Mouse (Mus musculus) mouse embryonic stem cell (cell line): ENCODE results near the gene Olfr312.

Source experiments
- in situ Hi-C, 2 experiments: fragments of 300-500 bp; cut with MboI; formaldehyde crosslinking; loops; 1 replicate in 1 of 2; 3 replicates in 1 of 2; pipeline ENCODE4 v1.14.3; 2019 to 2020; ENCODE audit warnings: low sequenced_read_pairs in 2 of 2, low pct_unique_long_range_greater_than_20kb in 1 of 2, mixed read lengths in 1 of 2; ENCODE audit not compliant: unreplicated experiment in 1 of 2

Gene Olfr312

DNA sequence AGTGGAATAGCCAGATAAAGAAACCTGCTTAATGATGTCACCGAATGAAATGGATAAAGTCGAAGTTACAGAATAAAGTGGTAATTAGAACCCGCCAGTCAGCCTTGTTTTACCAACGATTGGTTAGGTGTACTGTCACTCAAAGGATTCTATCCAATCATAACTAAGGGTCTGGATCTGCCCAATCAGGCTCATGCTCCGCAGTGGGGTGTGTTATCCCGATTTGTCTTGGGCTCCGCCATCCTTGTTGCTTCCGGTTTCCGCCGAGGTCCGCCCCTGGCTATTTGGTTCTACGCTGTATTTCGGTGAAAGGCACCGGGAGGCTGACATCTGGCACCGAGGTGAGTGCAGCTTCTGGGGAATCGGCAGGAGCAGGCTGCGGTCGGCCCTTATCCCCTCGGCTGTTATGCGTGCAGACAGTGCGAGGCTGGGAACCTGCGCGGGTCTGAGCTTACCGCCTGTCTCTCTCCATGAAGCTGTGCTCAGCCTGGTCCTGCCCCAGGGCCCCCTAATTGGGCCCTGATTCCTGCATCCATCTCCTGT, 18.0 kb downstream of the Olfr312 start, which contains the start of gene Gm12258:
Gm12258 (plus strand) TSS at position 240 of the 543 bp plus-strand sequence.
- in situ Hi-C loops, result no loop called here

DNA sequence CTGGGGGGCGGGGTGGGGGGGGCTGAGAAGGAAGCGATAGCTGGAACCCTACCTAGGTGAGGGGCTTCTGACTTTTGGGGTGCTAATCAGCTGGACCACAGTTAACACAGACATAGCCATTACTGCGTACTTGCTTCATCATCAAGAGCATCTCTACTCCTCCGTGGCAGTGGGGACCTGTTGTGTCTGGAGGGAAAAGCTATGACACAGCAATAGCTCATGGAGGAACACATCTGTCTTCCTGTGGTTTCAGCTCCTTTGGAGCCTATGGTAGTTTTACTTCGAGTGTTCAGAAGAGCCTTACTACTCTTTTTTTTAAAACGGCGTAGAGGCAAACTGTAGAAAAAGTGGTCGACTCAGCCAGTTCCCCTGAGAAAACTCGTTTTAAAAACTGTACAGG, 18.6 kb downstream of the Olfr312 start:
- in situ Hi-C loops, result no loop called here

DNA sequence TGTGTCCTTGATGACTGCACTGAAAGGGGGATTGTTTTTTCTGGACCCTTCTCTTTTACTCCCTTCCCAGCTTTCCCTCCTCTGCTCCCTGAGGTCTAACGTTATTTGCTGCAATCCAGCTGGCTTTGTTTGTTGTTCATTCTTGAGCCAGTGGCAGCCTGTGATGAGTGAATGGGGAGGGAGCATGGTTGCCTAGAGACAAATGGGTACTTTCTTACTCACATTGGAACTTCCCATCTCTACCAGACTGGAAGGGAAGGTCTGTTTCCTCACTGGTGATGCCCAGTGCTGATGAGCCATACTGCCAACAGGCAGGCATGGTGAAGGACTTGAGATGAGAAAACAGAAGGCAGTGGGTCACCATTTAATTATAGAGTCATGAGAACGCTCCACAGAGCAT, 20.7 kb downstream of the Olfr312 start:
- in situ Hi-C loops, result no loop called here

DNA sequence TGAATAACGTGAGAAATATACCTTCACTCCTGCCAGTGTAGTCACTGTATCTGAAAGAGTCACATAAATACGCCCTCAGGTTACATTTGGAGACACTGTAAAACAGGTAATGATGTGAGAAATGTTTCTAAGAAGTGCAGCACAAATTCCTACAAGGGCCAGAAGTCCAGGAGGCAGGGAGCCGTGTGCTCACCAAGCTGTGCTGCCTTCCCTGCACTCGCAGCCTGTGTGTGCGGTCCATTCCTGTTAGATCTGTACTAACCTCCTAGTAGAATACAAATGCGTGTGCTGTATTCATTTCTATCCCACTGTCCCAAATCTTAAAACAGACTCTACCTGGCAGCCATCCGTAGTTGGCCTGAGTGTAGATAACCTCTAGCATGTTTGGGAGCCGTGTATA, 31.7 kb downstream of the Olfr312 start:
- in situ Hi-C loops, result no loop called here

DNA sequence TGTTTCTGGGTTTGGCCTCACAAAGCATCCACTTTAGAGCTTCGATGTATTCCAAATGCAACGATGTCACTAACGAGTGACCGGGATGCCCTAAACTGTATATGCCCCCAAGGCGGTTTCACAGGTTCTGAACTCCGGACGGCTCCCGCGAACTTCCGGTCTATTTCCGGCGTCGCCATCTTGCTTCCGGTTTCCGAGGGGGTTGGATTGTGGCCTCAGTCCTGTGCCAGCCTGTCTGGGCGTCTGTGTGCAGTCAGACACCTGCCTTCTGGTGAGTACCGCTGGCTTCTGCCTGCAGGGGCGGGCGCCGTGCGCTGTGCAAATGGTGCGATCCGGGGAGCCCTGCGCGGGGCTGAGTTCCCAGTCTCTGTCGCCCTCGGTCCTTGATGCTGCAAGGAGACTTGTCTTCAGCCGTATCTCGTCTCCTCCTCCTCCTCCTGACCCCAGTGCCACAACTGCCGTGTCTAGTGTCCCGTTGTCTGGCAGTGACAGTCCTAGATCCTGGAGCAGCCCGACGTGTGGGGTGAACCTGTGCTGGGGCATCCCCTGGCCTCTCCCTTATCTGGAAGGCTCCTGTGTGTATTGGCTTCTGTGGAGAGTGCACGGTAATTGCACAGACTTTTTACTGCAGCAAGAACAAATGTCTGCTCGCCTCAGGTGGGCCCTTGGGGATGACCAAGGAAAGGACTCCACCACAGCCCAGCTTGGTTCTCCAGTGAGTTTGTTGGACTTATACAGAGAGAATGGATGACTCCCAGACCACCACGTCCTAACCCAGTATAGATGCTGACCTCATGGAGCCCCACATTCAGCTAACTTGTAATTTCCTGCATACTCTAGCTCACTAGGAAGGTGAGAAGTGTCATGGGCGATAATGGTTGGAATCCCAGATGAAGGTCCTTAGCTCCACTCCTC, 38.3 kb downstream of the Olfr312 start, which contains the start of gene 2810021J22Rik:
2810021J22Rik (plus strand) TSS at position 178 of the 915 bp plus-strand sequence.
- in situ Hi-C loops, result no loop called here

DNA sequence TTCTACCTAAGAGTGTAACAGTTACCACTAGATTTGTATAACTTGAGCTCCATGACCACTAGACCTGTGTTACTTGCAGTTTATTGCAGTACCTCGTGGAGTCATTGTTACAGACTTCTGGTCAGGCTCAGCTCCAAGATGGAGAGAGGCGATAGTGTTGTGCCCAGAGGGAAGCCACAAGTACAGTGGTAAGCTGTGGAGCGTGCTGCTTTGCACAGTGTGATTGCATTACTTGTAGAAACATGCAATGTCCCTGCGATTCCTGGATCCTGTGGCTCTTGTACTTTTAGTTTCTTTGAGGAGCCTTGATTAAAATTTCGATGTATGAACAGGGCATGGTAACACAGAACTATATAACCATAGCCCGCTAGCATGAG, 38.9 kb downstream of the Olfr312 start:
- in situ Hi-C loops, result no loop called here

DNA sequence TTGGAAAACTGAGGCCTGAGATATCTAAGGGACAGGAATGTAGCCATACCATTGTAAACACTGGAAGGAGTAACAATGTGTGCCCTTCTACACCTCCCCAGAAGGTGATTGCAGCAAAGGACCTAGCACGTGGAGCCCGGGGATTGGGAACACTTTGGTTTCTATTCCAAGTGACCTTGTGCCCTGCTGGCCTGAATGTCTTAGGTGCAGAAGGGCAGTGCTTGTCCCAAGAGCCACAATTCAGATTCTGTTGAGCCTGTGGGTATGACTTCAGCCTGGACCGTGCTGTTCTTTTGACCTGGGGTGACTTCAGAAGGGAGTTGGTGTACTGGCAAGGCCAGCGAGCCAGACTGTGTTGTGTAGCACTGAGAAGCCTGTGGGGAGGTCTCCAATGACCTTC, 41.9 kb downstream of the Olfr312 start:
- in situ Hi-C loops, result no loop called here

DNA sequence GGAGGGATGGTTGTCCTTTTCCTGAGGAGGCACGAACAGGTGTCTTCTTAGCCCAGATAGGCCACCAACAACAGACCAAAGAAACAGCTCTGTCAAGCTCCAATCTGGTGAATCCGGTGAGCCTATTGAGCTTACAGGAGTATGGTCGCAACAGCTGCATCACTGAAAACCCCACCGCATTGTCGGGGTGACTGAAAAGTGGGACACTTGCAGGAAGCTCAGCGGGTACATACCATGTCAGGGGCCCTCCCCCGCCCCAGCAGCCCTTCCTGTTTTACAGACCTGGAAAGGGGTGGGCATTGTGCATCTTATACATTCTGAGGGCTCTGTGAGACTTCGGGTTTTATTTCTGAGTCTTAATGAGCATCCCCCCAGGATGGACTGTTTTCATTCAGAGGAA, 54.7 kb downstream of the Olfr312 start:
- in situ Hi-C loops, result no loop called here
